Mouse (Mus musculus): Measurements from ENCODE around the gene Grk2.

- TF ChIP-seq TCF3 (IDR thresholded peaks at IDR 0.05; ENCODE audit: insufficient read length, low read depth) (no peak), MAX (IDR thresholded peaks at IDR 0.05; ENCODE audit: low read depth) (no peak)
Measured at GRCm38 (mm10) chr19:4268566-4269361, 37.3 kb downstream of the Grk2 start, which contains the start of gene Ssh3.

Measured in myocyte (in vitro differentiated cells).